Mouse (Mus musculus): ENCODE results near the gene Tmem59.

Gene Tmem59

DNA sequence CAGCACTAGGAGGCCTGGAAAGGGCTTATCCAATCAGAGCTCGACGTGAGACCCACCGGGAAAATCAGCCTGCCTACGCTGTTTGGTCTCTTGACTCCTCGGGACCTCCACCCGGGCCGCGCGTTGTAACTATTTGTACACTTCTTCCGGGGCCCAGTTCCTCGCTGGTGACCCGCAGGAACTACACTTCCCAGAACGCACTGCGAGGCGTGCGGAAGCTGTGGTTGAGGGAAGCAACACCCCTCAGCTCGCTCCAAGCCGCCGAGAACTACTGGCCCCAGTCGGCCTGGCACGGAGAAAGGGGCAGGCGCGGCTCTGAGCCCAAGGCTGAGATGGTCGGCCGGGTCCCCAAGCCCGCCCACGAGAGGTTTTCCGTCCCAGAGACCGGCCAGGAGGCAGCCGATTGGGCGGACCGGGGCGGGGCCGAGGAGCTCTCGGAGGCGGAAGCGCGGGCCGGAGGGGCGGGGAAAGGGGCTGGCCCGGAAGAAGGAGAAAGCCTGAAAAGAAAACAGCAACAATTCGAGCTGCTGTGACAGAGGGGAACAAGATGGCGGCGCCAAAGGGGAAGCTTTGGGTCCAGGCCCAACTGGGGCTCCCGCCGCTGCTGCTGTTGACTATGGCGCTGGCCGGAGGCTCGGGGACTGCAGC lies at the start of gene Tmem59:
Gene Tmem59 (plus strand): TSS at position 218 of the 648 bp plus-strand sequence.
- ChIA-PET CTCF (interaction anchor here (0.5 to 1.6 kb wide), 18 partner anchors 10 to 1658 kb away, joined by 3 to 12 read pairs (median 4); partner anchors contain the start of genes Hspb11 (in 1 of the 4), Lrrc42 (in 1 of the 4) and Ndc1 (in 1 of the 4)), POLR2A (interaction anchor here (0.5 to 3.8 kb wide), 122 partner anchors 8 to 1401 kb away, joined by 3 to 38 read pairs (median 4); partner anchors contain the start of genes Hspb11 (in 3 of the 4), Lrrc42 (in 3 of the 4), Ssbp3 (in 3 of the 4) and Cyb5rl (in 2 of the 4))

DNA sequence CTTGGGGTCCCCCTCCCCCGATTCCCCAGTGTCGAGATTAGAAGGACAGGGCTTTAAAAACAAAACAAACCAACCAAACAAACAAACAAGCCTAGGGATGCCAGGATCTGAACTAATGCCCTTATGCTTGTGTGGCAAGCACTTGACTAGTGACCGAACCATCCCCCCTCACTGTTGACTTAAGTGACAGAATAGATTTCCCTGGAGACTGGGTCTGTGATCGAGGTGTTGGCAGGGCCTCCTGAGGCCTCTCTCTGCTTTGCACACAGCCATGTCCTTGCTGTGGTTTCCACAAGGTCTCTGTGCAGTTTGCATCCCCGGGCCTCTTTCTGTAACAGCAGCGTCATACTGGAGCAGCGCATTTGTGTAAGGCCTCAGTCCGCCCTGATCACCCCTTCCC lies 48.8 kb upstream of the Tmem59 start:
- POLR2A ChIA-PET = interaction anchor here in 1 of 4 experiments (1.2 to 2.5 kb wide), 2 partner anchors 34 to 49 kb away, joined by 3 to 5 read pairs; partner anchors contain the start of gene Tmem59
- CTCF ChIA-PET = interaction anchor here in 1 of 4 experiments (1.4 kb wide), 1 partner anchor 10 kb away, joined by 5 read pairs; no protein-coding TSS in a partner anchor

DNA sequence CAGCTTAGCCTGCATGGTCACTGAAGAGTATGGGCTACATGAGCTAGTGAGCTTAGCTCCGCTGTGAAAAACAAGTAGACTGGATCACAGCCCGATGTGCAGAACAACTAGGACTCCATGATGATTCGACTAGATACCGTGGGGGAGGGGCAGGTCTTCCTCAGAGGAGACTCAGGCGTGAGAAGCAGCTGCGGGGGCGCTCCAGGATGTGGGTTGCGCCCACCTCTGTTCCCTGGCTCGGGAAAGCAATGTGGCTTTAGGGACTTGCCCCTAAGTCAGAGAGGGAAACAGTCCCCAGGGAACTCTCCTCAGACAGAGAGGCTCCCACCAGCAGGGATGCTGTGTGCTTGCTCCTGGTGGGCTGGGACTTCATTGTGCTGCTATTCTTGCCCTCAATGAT lies 47.7 kb upstream of the Tmem59 start:
- ChIA-PET CTCF (interaction anchor here in 1 of 4 experiments (0.5 kb wide), 1 partner anchor 22 kb away, joined by 4 read pairs; no protein-coding TSS in a partner anchor), POLR2A (interaction anchor here in 1 of 4 experiments (0.7 to 2.5 kb wide), 4 partner anchors 23 to 287 kb away, joined by 3 to 5 read pairs (median 4); partner anchors contain the start of gene Tmem59)

DNA sequence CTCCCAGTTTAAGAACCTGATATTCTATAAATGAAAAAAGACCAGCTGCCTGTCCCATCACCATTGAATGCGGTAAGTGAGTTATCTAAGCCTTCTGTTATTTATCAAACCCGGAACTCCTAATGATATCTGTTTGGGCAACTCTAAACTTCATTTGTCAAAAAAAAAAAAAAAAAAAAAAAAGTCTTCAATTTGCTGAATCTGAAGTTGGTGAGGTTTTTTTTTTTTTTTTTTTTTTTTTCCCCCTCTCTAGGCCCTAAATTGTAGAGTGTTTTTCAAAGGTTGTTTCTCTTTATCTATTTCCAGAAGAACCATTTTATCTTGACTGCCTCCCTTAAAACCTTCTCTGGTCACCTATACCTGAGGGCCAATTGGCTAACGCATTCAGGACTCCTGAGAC lies 43.3 kb upstream of the Tmem59 start:
- ChIA-PET CTCF (interaction anchor here in 1 of 4 experiments (2.3 kb wide), 1 partner anchor 14 kb away, joined by 6 read pairs; no protein-coding TSS in a partner anchor), POLR2A (interaction anchor here in 2 of 4 experiments (0.7 to 1.6 kb wide), 5 partner anchors 9 to 1012 kb away, joined by 3 to 5 read pairs (median 3); no protein-coding TSS in a partner anchor)

- ChIA-PET CTCF (interaction anchor here in 1 of 4 experiments (2.3 kb wide), 1 partner anchor 14 kb away, joined by 6 read pairs; no protein-coding TSS in a partner anchor), POLR2A (interaction anchor here in 2 of 4 experiments (0.6 to 1.1 kb wide), 3 partner anchors 12 to 78 kb away, joined by 3 to 4 read pairs (median 3); no protein-coding TSS in a partner anchor)
Observed at GRCm38 (mm10) chr4:107135663-107136062, 42.5 kb upstream of the Tmem59 start.

DNA sequence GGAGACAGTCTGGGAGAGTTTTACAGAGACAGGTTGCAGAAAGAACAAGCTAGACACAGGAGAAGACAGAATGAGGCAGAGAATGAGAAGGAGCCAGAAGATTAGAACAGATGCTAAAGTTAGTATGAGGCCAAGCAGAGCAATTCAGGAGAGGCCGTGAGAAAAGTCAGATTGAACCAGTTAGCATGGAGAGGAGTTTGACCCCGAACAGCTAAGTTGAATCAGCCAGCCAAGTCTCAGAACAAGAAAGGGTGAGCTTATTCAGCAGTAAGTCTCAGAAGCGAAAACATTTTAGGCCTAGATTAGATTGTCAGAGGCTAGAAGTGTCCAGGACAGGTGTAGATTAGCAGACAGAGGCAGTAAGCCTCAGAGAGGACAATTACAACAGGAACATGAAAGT lies 41.7 kb upstream of the Tmem59 start:
- POLR2A ChIA-PET = interaction anchor here in 1 of 4 experiments (0.5 to 1.1 kb wide), 2 partner anchors 29 to 520 kb away, joined by 3 to 4 read pairs; no protein-coding TSS in a partner anchor

DNA sequence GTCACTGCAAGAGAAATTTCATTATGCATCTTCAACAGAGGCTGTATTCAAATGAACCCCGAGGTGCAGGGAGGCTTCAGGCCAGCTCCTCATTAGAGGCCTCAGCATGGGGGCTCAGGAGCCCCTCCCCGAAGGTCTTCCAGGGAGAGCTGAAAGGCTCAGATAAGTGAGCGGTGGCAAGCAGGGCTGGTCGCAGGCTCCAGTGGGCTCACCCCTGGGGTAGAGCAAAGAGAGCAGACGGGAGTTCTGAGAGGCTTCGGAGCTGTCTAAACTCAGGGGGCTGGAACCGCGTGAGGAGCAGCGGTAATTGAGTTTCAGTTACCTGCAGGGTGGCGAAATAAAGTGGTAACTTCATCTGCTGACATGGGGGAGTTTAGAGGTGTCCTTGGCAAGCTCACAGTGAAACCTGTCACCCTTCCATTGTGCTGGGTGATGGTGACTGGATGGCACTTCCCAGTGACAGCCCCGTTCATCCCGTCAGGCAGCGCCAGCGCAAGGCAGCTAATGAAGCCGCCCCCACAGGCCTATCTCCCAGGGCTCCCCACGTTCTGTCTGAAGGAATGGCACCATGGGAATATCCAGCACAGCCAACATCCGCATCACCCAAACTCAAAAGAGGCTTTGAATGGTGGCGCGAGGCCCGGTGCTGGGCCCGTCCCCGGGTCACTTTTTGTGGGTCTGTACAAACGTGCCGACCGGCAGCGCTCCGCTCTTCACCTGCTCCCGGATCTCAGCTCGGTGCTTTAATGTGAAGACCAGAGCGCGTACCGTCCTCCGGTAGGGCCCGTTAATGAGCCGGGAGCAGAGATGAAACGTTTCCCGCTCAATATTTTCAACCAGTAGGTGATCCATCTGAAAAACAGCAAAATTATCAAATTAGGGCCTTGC lies 39.0 kb upstream of the Tmem59 start:
- CTCF ChIA-PET = interaction anchor here in 2 of 4 experiments (0.5 to 1.7 kb wide), 6 partner anchors 8 to 543 kb away, joined by 3 to 5 read pairs (median 4); no protein-coding TSS in a partner anchor
- POLR2A ChIA-PET = interaction anchor here in 2 of 4 experiments (0.6 to 1.5 kb wide), 8 partner anchors 11 to 300 kb away, joined by 3 to 7 read pairs (median 3); no protein-coding TSS in a partner anchor

More for the DNA sequence above, 41.7 kb upstream of the Tmem59 start:
- CTCF ChIA-PET = interaction anchor here in 1 of 4 experiments (0.9 kb wide), 1 partner anchor 27 kb away, joined by 3 read pairs; no protein-coding TSS in a partner anchor

DNA sequence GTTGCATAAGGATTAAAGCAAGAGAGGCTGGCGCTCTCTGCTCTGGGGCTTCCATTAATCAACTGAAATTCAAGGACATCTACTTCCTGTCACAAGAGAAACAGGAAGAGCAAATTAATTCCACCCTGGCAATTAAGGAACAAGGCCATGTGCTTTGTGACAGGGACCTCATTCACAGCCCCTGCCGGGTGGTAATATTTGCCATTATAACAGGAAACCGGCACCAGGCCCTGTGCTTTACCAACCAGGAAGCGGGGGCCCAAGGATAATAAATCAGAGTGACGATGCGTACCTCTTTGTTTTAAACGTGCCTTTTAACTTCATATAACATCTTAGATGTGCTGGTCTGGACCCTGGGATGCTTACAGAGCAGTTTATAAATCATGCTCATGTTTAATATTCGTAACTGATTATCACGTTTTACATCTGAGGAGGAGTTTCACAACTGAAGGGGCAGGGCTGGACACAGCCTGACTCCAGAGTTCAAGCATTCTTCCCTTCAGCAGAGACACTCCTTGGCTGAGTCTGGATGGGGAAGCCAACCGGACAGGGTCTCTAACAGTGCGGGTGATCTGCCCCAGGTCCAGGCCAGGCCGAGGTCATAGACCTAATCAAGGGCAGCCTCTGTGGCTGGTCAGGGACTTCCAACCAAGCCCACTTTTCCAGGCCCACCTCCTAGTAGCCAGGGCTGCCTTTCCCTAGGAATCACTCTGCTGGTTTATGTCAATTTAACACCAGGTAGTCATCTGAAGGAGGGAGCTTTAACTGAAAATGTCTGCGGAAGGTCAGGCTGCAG lies 38.2 kb upstream of the Tmem59 start:
- POLR2A ChIA-PET = interaction anchor here in 2 of 4 experiments (0.9 to 1.4 kb wide), 4 partner anchors 12 to 300 kb away, joined by 3 to 4 read pairs (median 3); no protein-coding TSS in a partner anchor
- CTCF ChIA-PET = interaction anchor here in 1 of 4 experiments (0.5 to 1.7 kb wide), 3 partner anchors 11 to 468 kb away, joined by 3 to 5 read pairs (median 3); no protein-coding TSS in a partner anchor

DNA sequence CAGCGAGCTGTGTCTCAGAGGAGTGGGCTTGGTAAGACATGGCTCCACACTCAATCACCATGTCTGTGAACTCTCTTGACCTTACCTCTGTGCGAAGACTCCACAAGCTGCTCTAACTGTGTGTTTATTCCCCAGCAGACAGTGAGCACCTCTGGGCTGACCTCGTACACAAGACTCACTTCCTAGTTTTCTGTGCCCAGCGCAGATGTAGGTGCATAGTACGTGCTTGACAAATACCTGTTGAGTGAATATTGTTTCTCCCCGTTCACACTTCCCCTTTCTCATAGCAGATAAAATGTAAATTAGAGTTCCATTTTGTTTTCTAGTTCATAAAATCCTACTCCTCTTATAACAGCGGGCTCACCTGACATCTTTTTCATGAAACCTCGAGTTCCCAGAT lies 34.7 kb upstream of the Tmem59 start:
- ChIA-PET CTCF (interaction anchor here in 1 of 4 experiments (0.6 kb wide), 1 partner anchor 640 kb away, joined by 4 read pairs; no protein-coding TSS in a partner anchor), POLR2A (interaction anchor here in 1 of 4 experiments (0.7 to 1.6 kb wide), 3 partner anchors 18 to 330 kb away, joined by 3 to 5 read pairs (median 3); partner anchors contain the start of gene Tmem59)

DNA sequence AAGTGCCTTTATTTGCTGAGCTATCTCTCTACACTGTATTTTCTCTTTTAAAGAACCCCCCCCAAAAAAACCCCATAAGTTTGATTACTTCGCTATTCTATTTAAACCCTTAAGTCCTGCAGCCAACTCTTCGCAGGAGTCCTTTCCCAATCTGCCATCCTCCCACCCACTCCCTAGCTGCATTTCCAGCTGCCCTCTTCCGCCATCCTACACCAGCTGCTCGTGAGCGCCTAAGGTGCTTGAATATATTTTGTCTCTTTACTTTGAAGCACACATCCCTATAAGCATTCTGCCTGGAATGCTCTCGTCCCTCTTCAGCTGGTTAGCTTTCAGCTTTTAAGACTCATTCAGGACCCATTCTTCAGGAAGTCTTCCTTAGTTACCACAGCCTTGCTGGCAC lies 27.2 kb upstream of the Tmem59 start:
- ChIA-PET CTCF (interaction anchor here in 1 of 4 experiments (1.2 kb wide), 1 partner anchor 13 kb away, joined by 3 read pairs; no protein-coding TSS in a partner anchor), POLR2A (interaction anchor here in 2 of 4 experiments (0.7 to 1.6 kb wide), 2 partner anchors 12 to 428 kb away, joined by 4 to 7 read pairs; no protein-coding TSS in a partner anchor)

DNA sequence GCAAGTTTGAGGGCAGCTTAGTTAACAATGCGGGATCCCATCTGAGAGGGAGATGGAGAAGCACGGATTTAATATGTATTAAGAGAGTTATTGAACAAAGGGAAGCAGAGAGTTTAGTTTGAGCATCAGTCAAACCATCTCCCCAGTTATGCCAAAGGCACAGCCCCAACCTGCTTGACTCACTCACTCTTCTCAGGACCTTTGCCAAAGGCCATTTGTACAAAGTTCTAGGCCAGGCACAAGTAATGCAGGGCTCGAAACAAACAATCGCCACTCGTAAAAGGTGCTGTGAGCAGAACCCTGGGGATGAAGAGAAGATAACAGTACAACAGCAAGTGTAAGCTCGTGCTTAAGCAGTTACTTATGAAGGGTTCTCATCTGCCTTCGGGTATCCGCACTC lies 25.6 kb upstream of the Tmem59 start:
- ChIA-PET CTCF (interaction anchor here in 1 of 4 experiments (0.6 kb wide), 1 partner anchor 22 kb away, joined by 4 read pairs; no protein-coding TSS in a partner anchor), POLR2A (interaction anchor here in 2 of 4 experiments (0.6 to 1.3 kb wide), 3 partner anchors 105 to 240 kb away, joined by 3 to 4 read pairs (median 3); no protein-coding TSS in a partner anchor)

GRCm38 (mm10) chr4:107156983-107157401 lies 21.2 kb upstream of the Tmem59 start:
- ChIA-PET POLR2A (interaction anchor here in 2 of 4 experiments (1.4 to 1.5 kb wide), 2 partner anchors 22 to 124 kb away, joined by 3 read pairs; partner anchors contain the start of genes Tceanc2 (in 1 of the 2) and Tmem59 (in 1 of the 2)), CTCF (no interaction called here)

GRCm38 (mm10) chr4:107159166-107159773 lies 18.9 kb upstream of the Tmem59 start:
- ChIA-PET POLR2A (interaction anchor here in 2 of 4 experiments (0.6 to 4.9 kb wide), 3 partner anchors 14 to 19 kb away, joined by 3 to 27 read pairs (median 4); partner anchors contain the start of genes Tmem59 (in 2 of the 2) and Tceanc2 (in 1 of the 2)), CTCF (no interaction called here)

DNA sequence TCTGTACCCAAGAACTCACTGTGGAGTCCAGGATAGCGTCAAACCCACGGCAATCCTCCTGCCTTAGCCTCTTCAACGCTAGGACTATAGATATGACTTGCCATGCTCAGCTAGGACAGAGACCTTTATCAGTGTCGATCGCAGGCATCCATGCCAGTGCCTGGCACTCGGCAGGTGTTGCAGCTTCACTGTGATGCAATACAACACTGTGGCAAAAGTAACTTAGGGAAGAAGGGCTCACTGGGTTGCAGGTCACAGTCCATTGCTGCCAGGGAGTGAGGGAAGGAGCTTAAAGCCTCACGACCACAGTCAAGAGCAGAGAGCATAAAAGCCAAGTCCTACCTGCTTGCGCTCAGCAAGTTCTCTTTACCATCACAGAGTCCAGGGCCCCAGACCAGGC lies 18.0 kb upstream of the Tmem59 start:
- POLR2A ChIA-PET = interaction anchor here in 2 of 4 experiments (1.3 to 4.9 kb wide), 7 partner anchors 9 to 355 kb away, joined by 3 to 27 read pairs (median 4); partner anchors contain the start of genes Tmem59 (in 2 of the 2), Acot11 (in 1 of the 2), Hspb11 (in 1 of the 2) and Lrrc42 (in 1 of the 2)
- CTCF ChIA-PET = interaction anchor here (0.5 to 1.5 kb wide), 6 partner anchors 115 to 488 kb away, joined by 3 to 4 read pairs (median 3); no protein-coding TSS in a partner anchor

- ChIA-PET POLR2A (interaction anchor here in 3 of 4 experiments (0.7 to 4.9 kb wide), 14 partner anchors 11 to 532 kb away, joined by 3 to 27 read pairs (median 3); partner anchors contain the start of genes Tceanc2 (in 3 of the 3), Tmem59 (in 3 of the 3) and Ssbp3 (in 1 of the 3)), CTCF (interaction anchor here (0.6 to 2.2 kb wide), 26 partner anchors 13 to 549 kb away, joined by 3 to 21 read pairs (median 3); partner anchors contain the start of genes Tceanc2 (in 1 of the 4) and Tmem59 (in 1 of the 4))
Observed at GRCm38 (mm10) chr4:107163341-107163740, 14.9 kb upstream of the Tmem59 start.

All from embryonic stem cell, embryonic (primary cell).